Mouse (Mus musculus) embryonic fibroblast, embryonic 13.5 days (primary cell): Measurements from ENCODE around the gene Flna.

Source experiments
- CTCF ChIP-seq: IDR thresholded peaks from 2 replicates; pipeline ENCODE4 v1.5.1; 2011; ENCODE audit warnings: mild to moderate bottlenecking, control low read depth, low read length, moderate library complexity, borderline replicate concordance; ENCODE audit not compliant: insufficient read depth
- POLR2A ChIP-seq: IDR thresholded peaks from 2 replicates; pipeline ENCODE4 v1.6.1; 2011; ENCODE audit warnings: low read depth, mild to moderate bottlenecking, control low read depth, low read length, moderate library complexity

DNA sequence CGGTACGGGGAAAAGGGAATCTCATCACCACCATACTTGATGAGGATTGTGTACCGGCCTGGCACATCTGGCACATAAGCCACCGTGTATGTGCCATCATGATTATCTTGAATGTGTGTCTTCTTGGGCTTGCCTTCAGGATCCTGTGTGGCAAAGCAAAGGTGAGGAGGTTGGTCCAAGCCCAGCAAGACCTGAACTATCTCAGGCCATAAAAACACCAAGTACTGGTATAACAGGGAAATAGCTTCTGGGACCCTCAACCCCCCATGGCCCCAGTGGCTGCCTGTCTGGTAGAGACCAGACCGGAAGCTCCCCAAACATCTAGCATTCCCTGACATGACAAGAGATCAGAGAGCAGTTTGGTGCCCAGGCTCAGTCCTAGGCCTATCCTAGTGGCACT, 16.4 kb downstream of the Flna start:
- TF ChIP-seq POLR2A (no peak), CTCF (no peak)
